Mouse (Mus musculus) forebrain, postnatal 0 days (tissue): ENCODE results near the gene Mogat1. TPM values are rescaled to one million over a fixed set of nuclear protein-coding genes. Genes with fewer than 3 reads are reported as not detected.

ENCODE experiments used
- ATAC-seq: fragments of 200-750 bp; cut with Nextera tagmentation; 2 replicates; pipeline ENCODE4 v1.8.0; 2017; ENCODE audit warnings: mild to moderate bottlenecking, moderate library complexity
- DNase-seq: peaks from one replicate; pipeline ENCODE4 v3.0.0-alpha.2; 2015
- H3K27ac ChIP-seq: fragments of 300-500 bp; sonication (generic); 2 replicates; pipeline ENCODE4 v1.5.1; 2014; ENCODE audit warnings: low read depth, mild to moderate bottlenecking, antibody characterized with exemption, low read length, moderate library complexity, mixed read lengths
- H3K27me3 ChIP-seq: fragments of 300-500 bp; sonication (generic); 2 replicates; pipeline ENCODE4 v1.6.1; 2014; ENCODE audit warnings: mild to moderate bottlenecking, low read length, mixed read lengths; ENCODE audit not compliant: insufficient read depth
- H3K36me3 ChIP-seq: fragments of 300-500 bp; sonication (generic); 2 replicates; pipeline ENCODE4 v1.6.1; 2014; ENCODE audit warnings: mild to moderate bottlenecking, moderate library complexity; ENCODE audit not compliant: insufficient read depth
- H3K4me1 ChIP-seq: fragments of 300-500 bp; sonication (generic); 2 replicates; pipeline ENCODE4 v1.6.1; 2014; ENCODE audit warnings: antibody characterized with exemption; ENCODE audit not compliant: insufficient read depth
- H3K4me2 ChIP-seq: fragments of 300-500 bp; sonication (generic); 2 replicates; pipeline ENCODE4 v1.6.1; 2014; ENCODE audit warnings: low read depth, mild to moderate bottlenecking, moderate library complexity
- H3K4me3 ChIP-seq: fragments of 300-500 bp; sonication (generic); 2 replicates; pipeline ENCODE4 v1.5.1; 2014; ENCODE audit warnings: low read depth, low read length, mixed read lengths
- H3K9ac ChIP-seq: fragments of 300-500 bp; sonication (generic); 2 replicates; pipeline ENCODE4 v1.6.1; 2014; ENCODE audit warnings: mild to moderate bottlenecking
- H3K9me3 ChIP-seq: fragments of 300-500 bp; sonication (generic); 2 replicates; pipeline ENCODE4 v1.6.1; 2016; ENCODE audit warnings: low read length
- CTCF ChIP-seq: sonication (generic); IDR thresholded peaks from 2 replicates; pipeline ENCODE4 v1.5.1; 2016; ENCODE audit warnings: antibody characterized with exemption, control low read depth, low read depth
- WGBS: fragments of 180-500 bp; shearing (Covaris S2); extraction: QIAGEN DNeasy Blood & Tissue Kit; methylation state at CpG from one replicate; pipeline ENCODE4 v1.1.7; 2014; 5-methylcytosine and 5-hydroxymethylcytosine counted together
- polyA plus RNA-seq: library from polyadenylated mRNA; unstranded; fragments of >200 nt; fragmentation: Nextera tagmentation; extraction: Ambion mirVana; gene quantifications from 2 replicates; pipeline ENCODE4 v1.2.1, GENCODE M21; 2015
- total RNA-seq: library from RNA; depleted of rRNA; stranded (reverse); fragments of >200 nt; gene quantifications from 2 replicates; pipeline ENCODE4 v1.2.3, GENCODE M21; 2014; rRNA removed

Mogat1 gene
- total and polyA plus RNA-seq, 2 experiments from 2014 or later = 0.34 to 1.1 TPM

DNA sequence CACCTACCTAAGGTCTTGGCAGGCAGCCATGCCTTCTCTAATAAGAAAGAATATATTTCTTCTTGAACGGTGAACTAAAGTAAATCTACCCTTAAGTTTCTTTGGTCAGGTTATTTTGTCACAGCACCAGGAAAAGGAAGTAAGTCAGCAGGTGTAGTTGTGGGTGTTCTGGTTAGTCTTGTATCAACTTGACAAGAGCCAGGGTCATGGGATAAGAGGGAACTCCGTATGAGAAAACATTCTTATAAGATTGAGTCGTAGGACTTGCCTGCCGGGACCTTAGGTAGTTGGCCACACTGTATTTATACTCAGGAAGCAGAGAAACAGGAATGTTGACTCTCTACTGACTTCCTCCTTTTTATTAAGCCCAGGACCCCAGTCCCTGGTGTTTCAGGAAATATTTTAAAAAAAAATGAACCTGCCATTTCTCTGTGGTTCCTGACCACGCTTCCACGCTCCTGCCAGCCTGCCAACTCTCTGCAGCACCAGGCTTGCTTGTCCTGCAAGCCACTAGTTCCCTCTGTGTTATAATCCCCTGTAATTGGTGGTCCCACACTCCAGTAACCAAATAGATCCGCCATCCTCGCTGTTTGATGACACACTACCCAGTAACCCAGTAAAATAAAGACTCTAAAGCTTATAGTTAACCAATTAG lies 43.3 kb downstream of the Mogat1 start:
- no peak overlapping the region for H3K4me3 ChIP-seq
- no peak overlapping the region for H3K27ac ChIP-seq
- WGBS = 79% methylated on average over 8 of the region's 8 CpGs

DNA sequence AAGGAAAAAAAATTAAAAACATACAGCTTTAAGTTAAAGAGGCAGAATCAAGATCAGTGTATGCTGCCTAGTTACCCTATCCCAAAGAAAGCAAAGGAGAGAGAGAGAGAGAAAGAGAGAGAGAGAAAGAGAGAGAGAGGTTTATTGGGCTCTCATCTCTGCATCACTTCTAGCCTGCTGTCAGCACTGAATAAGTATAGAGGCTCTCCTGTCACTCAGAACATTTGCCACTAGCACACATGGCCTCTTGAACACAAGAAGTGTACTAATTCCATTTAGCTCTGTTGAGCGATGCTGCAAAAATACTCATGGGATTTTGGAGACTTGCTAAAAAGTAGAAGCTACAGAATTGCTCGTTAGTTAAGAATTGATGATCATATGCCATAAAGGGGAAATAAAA lies 56.2 kb downstream of the Mogat1 start:
- Histone ChIP-seq H3K4me3 (no peak overlapping the region), H3K9me3 (0 out of 2 replicates have a peak, but pooled peaks cover 3% of the 10 kb centered on the region), H3K9ac (no peak overlapping the region), H3K36me3 (no peaks in the 10 kb centered on the region), H3K27me3 (no peaks in the 10 kb centered on the region), H3K4me2 (no peak overlapping the region), H3K27ac (no peak overlapping the region), H3K4me1 (no peaks in the 10 kb centered on the region)
- no peak for TF ChIP-seq CTCF
- peak; percentile 40 for ATAC-seq
- 28% methylated on average over 2 of the region's 2 CpGs for WGBS
- no peak for DNase-seq

More for the DNA sequence above, 43.3 kb downstream of the Mogat1 start:
- H3K4me2 ChIP-seq = no peak overlapping the region
- ATAC-seq (no peak), DNase-seq (no peak)
- no peak overlapping the region for H3K9ac ChIP-seq
- TF ChIP-seq CTCF = no peak
- H3K4me1 ChIP-seq = no peaks in the 10 kb centered on the region
- no peaks in the 10 kb centered on the region for H3K36me3 ChIP-seq
- no peaks in the 10 kb centered on the region for H3K27me3 ChIP-seq
- no peaks in the 10 kb centered on the region for H3K9me3 ChIP-seq

DNA sequence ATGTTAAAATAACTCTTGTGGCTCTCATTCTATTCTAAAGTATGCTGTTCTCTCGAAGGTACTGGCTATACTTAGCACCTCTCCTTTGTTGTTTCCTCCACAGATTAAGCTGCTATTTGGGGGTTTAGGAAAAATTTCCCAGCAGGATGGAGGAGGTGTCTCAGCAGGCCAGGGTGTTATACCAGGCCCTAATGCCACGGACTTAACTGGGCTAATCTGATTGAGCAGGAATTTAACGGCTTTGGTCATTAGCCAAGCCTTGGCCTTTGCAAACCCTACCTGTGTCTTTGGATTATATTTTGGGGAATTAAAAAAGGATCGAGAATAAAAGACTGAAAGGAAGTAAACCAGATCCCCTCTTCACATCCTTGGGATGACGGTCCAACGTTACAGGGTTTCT lies 56.6 kb downstream of the Mogat1 start:
- TF ChIP-seq CTCF = no peak
- Histone ChIP-seq H3K4me3 (no peak overlapping the region), H3K36me3 (no peaks in the 10 kb centered on the region), H3K4me2 (no peak overlapping the region), H3K9ac (no peak overlapping the region), H3K27ac (no peak overlapping the region), H3K4me1 (no peaks in the 10 kb centered on the region), H3K9me3 (0 out of 2 replicates have a peak, but pooled peaks cover 3% of the 10 kb centered on the region), H3K27me3 (no peaks in the 10 kb centered on the region)
- WGBS = 11% methylated on average over 6 of the region's 6 CpGs
- ATAC-seq = no peak
- no peak for DNase-seq

DNA sequence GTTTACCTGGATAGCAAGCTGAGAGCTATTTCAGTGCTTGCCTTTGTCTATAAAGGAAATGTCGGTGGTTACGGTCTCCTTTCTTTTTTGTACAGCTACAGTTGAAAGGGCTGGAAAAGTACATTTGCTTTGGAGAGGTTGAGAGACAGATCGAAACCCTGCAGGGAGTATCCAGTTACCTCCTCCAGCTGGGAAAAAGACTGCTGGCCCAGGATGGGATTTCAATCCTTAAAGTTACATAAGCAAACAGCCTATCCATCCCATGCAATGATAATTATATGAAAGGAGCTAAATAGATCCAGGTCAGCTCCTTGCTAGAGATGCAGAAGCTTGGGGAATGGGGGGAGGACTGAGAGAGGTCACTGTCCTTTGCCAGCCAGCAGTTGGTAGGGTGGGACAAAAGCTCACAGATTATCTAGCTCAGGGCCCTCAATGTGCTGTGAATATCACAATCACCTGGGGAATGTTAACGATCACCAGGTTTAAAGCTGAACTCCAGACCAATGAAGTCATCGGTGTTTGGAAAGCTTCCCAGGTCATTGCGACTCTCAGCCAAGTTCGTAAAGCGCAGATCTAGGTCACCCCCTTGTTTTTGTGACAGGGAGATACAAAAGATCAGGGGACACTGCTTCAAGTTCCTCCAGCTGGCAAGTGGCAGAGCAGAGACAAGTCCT lies 57.2 kb downstream of the Mogat1 start:
- Histone ChIP-seq H3K36me3 (no peaks in the 10 kb centered on the region), H3K27ac (no peak overlapping the region), H3K4me3 (no peak overlapping the region), H3K4me2 (no peak overlapping the region), H3K4me1 (no peaks in the 10 kb centered on the region), H3K9me3 (0 out of 2 replicates have a peak, but pooled peaks cover 3% of the 10 kb centered on the region), H3K27me3 (peaks cover under 1% of the 10 kb centered on the region; the same call in 1 of the 2 replicates), H3K9ac (no peak overlapping the region)
- DNase-seq (no peak), ATAC-seq (no peak)
- WGBS = 15% methylated on average over 8 of the region's 8 CpGs
- TF ChIP-seq CTCF = no peak

DNA sequence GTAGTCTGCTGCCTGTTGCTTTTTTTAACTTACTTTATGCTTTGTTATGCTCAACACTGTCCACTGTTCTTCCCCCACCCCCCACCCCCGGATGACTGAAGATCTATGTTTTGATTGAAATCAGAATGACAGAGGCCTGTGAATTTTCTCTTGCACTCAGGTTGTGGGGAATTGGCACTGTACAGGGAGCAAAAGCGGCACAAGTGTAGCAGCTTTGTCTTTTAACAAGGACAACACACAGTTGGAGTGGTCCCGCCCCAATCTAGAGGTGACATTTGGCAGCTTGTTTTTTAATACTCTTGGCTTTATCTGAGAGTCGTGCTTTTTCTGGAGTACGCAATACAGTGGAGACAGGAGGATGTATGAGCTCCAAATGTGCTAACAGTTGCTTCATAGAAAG lies 58.8 kb downstream of the Mogat1 start:
- Histone ChIP-seq H3K4me1 (no peaks in the 10 kb centered on the region), H3K27ac (no peak overlapping the region), H3K36me3 (no peaks in the 10 kb centered on the region), H3K9ac (no peak overlapping the region), H3K27me3 (peaks cover 3% of the 10 kb centered on the region; the same call in 1 of the 2 replicates), H3K4me3 (no peak overlapping the region), H3K4me2 (no peak overlapping the region), H3K9me3 (0 out of 2 replicates have a peak, but pooled peaks cover 3% of the 10 kb centered on the region)
- DNase-seq = no peak
- TF ChIP-seq CTCF = no peak
- 0 out of 2 replicates have a peak, but pooled peaks have one; percentile 14 for ATAC-seq
- 63% methylated on average over 5 of the region's 5 CpGs for WGBS

DNA sequence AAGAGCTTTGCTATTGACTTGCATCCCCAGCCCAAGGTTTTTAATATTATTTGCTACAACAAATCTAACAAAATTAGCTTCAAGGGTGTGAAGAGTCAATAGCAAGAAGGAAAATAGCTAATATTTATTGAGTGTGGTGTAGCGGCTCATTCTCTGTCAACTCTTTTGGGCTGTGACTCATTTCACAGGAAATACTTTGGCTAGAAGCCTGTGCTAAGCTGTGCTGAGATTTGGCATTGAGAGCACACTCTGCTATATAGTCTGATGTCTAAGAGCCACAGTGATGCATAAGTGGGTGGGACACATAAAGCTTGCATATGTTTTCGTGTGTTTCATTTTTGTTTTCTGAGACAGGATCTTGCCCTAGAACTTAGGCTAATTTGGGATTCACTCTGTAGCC lies 74.3 kb downstream of the Mogat1 start:
- TF ChIP-seq CTCF = no peak
- Histone ChIP-seq H3K27ac (no peak overlapping the region), H3K9me3 (no peaks in the 10 kb centered on the region), H3K4me3 (no peak overlapping the region), H3K36me3 (no peaks in the 10 kb centered on the region), H3K9ac (no peak overlapping the region), H3K27me3 (no peaks in the 10 kb centered on the region), H3K4me1 (no peaks in the 10 kb centered on the region), H3K4me2 (no peak overlapping the region)
- WGBS = 74% methylated on average over 2 of the region's 2 CpGs
- DNase-seq (no peak), ATAC-seq (peak; percentile 43; the same call in 1 of the 2 replicates)

DNA sequence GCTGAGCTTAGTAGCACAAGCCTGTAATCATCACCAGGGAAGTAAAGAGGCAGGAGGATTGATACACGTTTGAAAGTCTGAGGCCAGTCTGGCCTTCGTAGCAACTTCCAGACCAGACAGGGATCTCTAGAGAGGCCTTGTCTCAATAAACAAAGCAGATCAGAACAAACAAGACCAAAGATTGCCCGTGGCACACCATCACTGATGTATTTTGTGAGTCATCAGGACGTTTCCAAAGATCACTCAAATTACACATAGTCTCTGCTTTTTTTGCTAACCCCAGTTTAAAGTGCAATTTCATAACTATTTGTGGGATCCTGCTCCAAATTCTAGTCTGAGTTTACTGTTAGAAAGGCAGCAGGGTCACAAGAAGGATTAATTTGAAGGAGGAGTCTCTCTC lies 76.2 kb downstream of the Mogat1 start:
- no peak for TF ChIP-seq CTCF

More for the DNA sequence above, 76.2 kb downstream of the Mogat1 start:
- Histone ChIP-seq H3K9ac (no peak overlapping the region), H3K27me3 (no peaks in the 10 kb centered on the region), H3K27ac (no peak overlapping the region), H3K4me1 (no peaks in the 10 kb centered on the region), H3K9me3 (no peaks in the 10 kb centered on the region), H3K36me3 (no peaks in the 10 kb centered on the region), H3K4me2 (no peak overlapping the region), H3K4me3 (no peak overlapping the region)
- no peak for ATAC-seq
- WGBS = 53% methylated on average over 4 of the region's 4 CpGs
- no peak for DNase-seq

Other genes starting within 250 kb of the Mogat1 start
- gene Sgpp2, start 200.6 kb upstream of the Mogat1 start, total RNA-seq = 0.67 and 1.2 TPM in 2 replicates
- gene Sgpp2, start 200.6 kb upstream of the Mogat1 start, polyA plus RNA-seq = 0.40 and 0.84 TPM in 2 replicates
- 90.6 and 96.9 TPM in 2 replicates for gene Farsb, start 22.1 kb upstream of the Mogat1 start, total RNA-seq
- gene Farsb, start 22.1 kb upstream of the Mogat1 start, polyA plus RNA-seq = 152 and 154 TPM in 2 replicates
- gene BC035947, start 1.2 kb downstream of the Mogat1 start, total RNA-seq = 0.69 and 1.5 TPM in 2 replicates
- 0.30 and 0.40 TPM in 2 replicates for gene BC035947, start 1.2 kb downstream of the Mogat1 start, polyA plus RNA-seq
- gene Acsl3, start 146.8 kb downstream of the Mogat1 start, total RNA-seq = 103 and 107 TPM in 2 replicates
- 59.6 and 75.6 TPM in 2 replicates for gene Acsl3, start 146.8 kb downstream of the Mogat1 start, polyA plus RNA-seq
- 9.2 and 12.4 TPM in 2 replicates for gene Utp14b, start 147.0 kb downstream of the Mogat1 start, total RNA-seq
- gene Utp14b, start 147.0 kb downstream of the Mogat1 start, polyA plus RNA-seq = 2.1 and 2.8 TPM in 2 replicates